Mouse (Mus musculus) stomach, embryonic 14.5 days (tissue): Measurements from ENCODE around the gene Osbpl9. TPM values are rescaled to one million over a fixed set of nuclear protein-coding genes. Genes with fewer than 3 reads are reported as not detected.
A peak's percentile ranks its signal among the peaks of the same experiment; 100 is the strongest.

Source experiments
- ATAC-seq: fragments of 200-750 bp; cut with Nextera tagmentation; 2 replicates; pipeline ENCODE4 v1.8.0; 2017; ENCODE audit warnings: low read depth, moderate TSS enrichment; ENCODE audit not compliant: insufficient number of reproducible peaks, insufficient read depth, low FRiP score
- H3K27ac ChIP-seq: fragments of 300-500 bp; sonication (generic); 2 replicates; pipeline ENCODE4 v1.5.1; 2014; ENCODE audit warnings: mild to moderate bottlenecking, low read length, moderate library complexity, mixed read lengths
- H3K27me3 ChIP-seq: fragments of 300-500 bp; sonication (generic); 2 replicates; pipeline ENCODE4 v1.6.1; 2014; ENCODE audit warnings: low read length, control low read depth, mixed read lengths; ENCODE audit not compliant: control insufficient read depth, insufficient read depth
- H3K36me3 ChIP-seq: fragments of 300-500 bp; sonication (generic); 2 replicates; pipeline ENCODE4 v1.6.1; 2014; ENCODE audit warnings: mild to moderate bottlenecking, control low read depth, low read length, moderate library complexity, mixed read lengths; ENCODE audit not compliant: control insufficient read depth, insufficient read depth
- H3K4me1 ChIP-seq: fragments of 300-500 bp; sonication (generic); 2 replicates; pipeline ENCODE4 v1.6.1; 2014; ENCODE audit warnings: low read length, control low read depth, mixed read lengths; ENCODE audit not compliant: control insufficient read depth, insufficient read depth
- H3K4me2 ChIP-seq: fragments of 300-500 bp; sonication (generic); replicated peaks from 2 replicates; pipeline ENCODE4 v1.6.1; 2014; ENCODE audit warnings: low read depth, low read length, control low read depth
- H3K4me3 ChIP-seq: fragments of 300-500 bp; sonication (generic); 2 replicates; pipeline ENCODE4 v1.5.1; 2014; ENCODE audit warnings: low read depth, low read length, control low read depth
- H3K9ac ChIP-seq: fragments of 300-500 bp; sonication (generic); replicated peaks from 2 replicates; pipeline ENCODE4 v1.6.1; 2014; ENCODE audit warnings: low read depth, mild to moderate bottlenecking, control low read depth, low read length, moderate library complexity, mixed read lengths
- H3K9me3 ChIP-seq: fragments of 300-500 bp; sonication (generic); 2 replicates; pipeline ENCODE4 v1.6.1; 2016; ENCODE audit warnings: low read depth, low read length, control low read depth; ENCODE audit not compliant: control insufficient read depth
- WGBS: fragments of 180-500 bp; shearing (Covaris S2); extraction: QIAGEN DNeasy Blood & Tissue Kit; methylation state at CpG from one replicate; pipeline ENCODE4 v1.1.7; 2014; 5-methylcytosine and 5-hydroxymethylcytosine counted together
- microRNA counts: library from miRNA; unstranded; fragments of <30 nt; microRNA quantifications from one replicate; lab custom pipeline; 2016
- microRNA-seq: library from miRNA; unstranded; fragments of <30 nt; microRNA quantifications from one replicate; pipeline ENCODE4, GENCODE M21; 2016
- polyA plus RNA-seq: library from polyadenylated mRNA; unstranded; fragments of >200 nt; fragmentation: Nextera tagmentation; extraction: Ambion mirVana; gene quantifications from 2 replicates; pipeline ENCODE4 v1.2.1, GENCODE M21; 2014

Osbpl9 gene
- polyA plus RNA-seq, 1 experiment from 2014 or later, result 65.2 TPM

DNA sequence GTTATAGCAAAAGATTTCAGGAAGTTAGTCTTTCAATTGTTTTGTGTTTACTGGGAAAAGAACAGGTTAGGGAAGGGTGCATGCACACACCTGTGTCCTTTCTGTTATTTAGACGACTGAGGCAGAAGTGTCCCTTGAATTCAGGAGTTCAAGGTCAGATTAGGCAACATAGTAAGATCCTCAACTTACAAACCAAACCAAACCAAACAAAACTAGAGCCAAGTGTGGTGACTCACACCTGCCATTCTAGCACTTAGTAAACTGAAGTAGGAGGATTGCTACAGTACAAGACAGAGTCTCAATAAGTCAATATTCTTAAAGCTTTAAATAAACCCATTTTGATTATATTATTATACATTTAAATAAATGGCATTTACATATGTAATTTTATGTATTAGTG, 180.1 kb downstream of the Osbpl9 start:
- H3K36me3 ChIP-seq, result peaks cover 14% of the 10 kb centered on the region
- no peaks in the 10 kb centered on the region for H3K9me3 ChIP-seq
- no peak overlapping the region for H3K9ac ChIP-seq
- H3K27me3 ChIP-seq, result no peaks in the 10 kb centered on the region
- ATAC-seq, result no peak
- no peak overlapping the region for H3K4me2 ChIP-seq
- H3K27ac ChIP-seq, result no peak overlapping the region
- H3K4me3 ChIP-seq, result no peak overlapping the region
- H3K4me1 ChIP-seq, result no peaks in the 10 kb centered on the region
- 61% methylated on average over 1 of the region's 1 CpGs for WGBS

DNA sequence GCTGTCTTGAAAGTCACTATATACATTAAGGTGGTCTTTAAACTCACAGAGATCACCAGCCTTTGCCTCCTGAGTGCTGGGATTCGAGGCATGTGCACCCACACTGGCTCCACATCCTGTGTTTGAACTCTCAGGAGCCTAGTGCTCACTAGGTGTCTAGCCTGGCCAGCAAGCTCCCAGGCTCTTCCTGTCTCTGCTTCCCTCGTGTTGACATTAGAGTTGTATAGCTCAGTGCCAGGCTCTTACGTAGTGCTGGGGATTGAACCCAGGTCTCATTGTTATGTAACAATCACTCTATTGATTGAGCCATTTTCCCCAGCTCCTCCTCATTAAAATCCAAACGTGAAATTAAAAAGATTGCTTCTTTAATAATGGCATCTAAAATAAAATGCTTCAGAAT, 182.8 kb downstream of the Osbpl9 start:
- no peak for ATAC-seq
- H3K4me2 ChIP-seq, result no peak overlapping the region
- no peaks in the 10 kb centered on the region for H3K27me3 ChIP-seq
- peaks cover 10% of the 10 kb centered on the region for H3K36me3 ChIP-seq
- H3K9me3 ChIP-seq, result no peaks in the 10 kb centered on the region
- no peak overlapping the region for H3K27ac ChIP-seq
- no peak overlapping the region for H3K4me3 ChIP-seq
- WGBS, result 76% methylated on average over 4 of the region's 4 CpGs
- H3K9ac ChIP-seq, result no peak overlapping the region
- H3K4me1 ChIP-seq, result no peaks in the 10 kb centered on the region

- H3K27ac ChIP-seq, result no peak overlapping the region
- ATAC-seq, result no peak
- H3K9ac ChIP-seq, result no peak overlapping the region
- H3K4me1 ChIP-seq, result no peaks in the 10 kb centered on the region
- peaks cover 10% of the 10 kb centered on the region for H3K36me3 ChIP-seq
- no peak overlapping the region for H3K4me2 ChIP-seq
- H3K4me3 ChIP-seq, result no peak overlapping the region
- H3K9me3 ChIP-seq, result no peaks in the 10 kb centered on the region
- no peaks in the 10 kb centered on the region for H3K27me3 ChIP-seq
- WGBS, result 62% methylated on average over 7 of the region's 7 CpGs
Measured at GRCm38 (mm10) chr4:109017441-109017840, 184.6 kb downstream of the Osbpl9 start.

- no peaks in the 10 kb centered on the region for H3K27me3 ChIP-seq
- no peak for ATAC-seq
- no peak overlapping the region for H3K4me3 ChIP-seq
- no peak overlapping the region for H3K27ac ChIP-seq
- H3K9ac ChIP-seq, result no peak overlapping the region
- no peaks in the 10 kb centered on the region for H3K4me1 ChIP-seq
- 91% methylated on average over 4 of the region's 4 CpGs for WGBS
- H3K4me2 ChIP-seq, result no peak overlapping the region
- H3K36me3 ChIP-seq, result peaks cover 7% of the 10 kb centered on the region; the same call in 1 of the 2 replicates
- H3K9me3 ChIP-seq, result no peaks in the 10 kb centered on the region
Measured at GRCm38 (mm10) chr4:109014091-109014490, 188.0 kb downstream of the Osbpl9 start.

MicroRNAs encoded within 50 kb of the gene (microRNA counts, 519-probe panel; counts per million panel counts)
- microRNA mmu-miR-761 (lab: Ali Mortazavi, UCI), result 2,290 counts per million, percentile 34 among the panel's probes with 10 or more counts

Small RNAs within 50 kb of the gene (microRNA-seq; reads per million reads assigned to microRNA genes)
- not detected for gene Mir761

Other genes with a start within 250 kb of the Osbpl9 start
- 56.5 and 60.1 TPM in 2 replicates for gene Nrd1, start 201.6 kb downstream of the Osbpl9 start, polyA plus RNA-seq
- gene Calr4, start 32.2 kb upstream of the Osbpl9 start, polyA plus RNA-seq, result 0.16 and 0.21 TPM in 2 replicates
- gene Eps15, start 78.0 kb upstream of the Osbpl9 start, polyA plus RNA-seq, result 50.4 and 51.9 TPM in 2 replicates
- gene Ttc39a, start 204.4 kb upstream of the Osbpl9 start, polyA plus RNA-seq, result 9.6 and 10.1 TPM in 2 replicates